Comparison of ENCODE assay signal across 23 mouse cellular contexts in the genomic region with DNA sequence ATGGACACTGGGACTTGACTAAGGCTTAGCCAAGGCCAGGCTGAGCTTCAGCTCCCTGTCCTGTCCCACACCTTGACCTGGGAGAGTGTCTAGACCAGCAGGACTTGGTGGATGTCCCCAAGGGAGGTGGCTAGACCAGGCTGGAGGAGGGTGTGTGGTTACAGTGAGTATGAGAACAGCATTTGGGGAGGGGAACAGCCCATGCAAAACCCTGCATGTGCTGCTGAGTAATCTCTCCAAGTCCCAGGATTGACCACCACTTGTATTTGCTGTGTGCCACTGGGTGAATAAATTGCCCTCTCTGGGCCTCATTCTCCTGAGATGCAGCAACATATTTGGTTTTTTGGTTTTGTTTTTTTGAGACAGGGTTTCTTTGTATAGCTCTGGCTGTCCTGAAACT. TPM values are rescaled to one million over a fixed set of nuclear protein-coding genes. Genes with fewer than 3 reads are reported as not detected.
"Had no signal": no experiment of that assay in that cellular context is flagged by ENCODE, and none has a peak within 500 bp of the region (broad histone marks: within the 10 kb centered on the region; RNA-seq: fewer than 3 reads in every experiment).

No protein-coding gene starts in this region.

- ATAC-seq: lung, postnatal 0 days; midbrain, embryonic 13.5 days; midbrain, embryonic 15.5 days had no signal

- H3K4me3 ChIP-seq: lung, embryonic 15.5 days; megakaryocyte, embryonic 14.5 days; midbrain, embryonic 13.5 days; midbrain, embryonic 15.5 days; neural tube, embryonic 12.5 days; stomach, embryonic 15.5 days had no signal

- H3K27ac ChIP-seq: lung, embryonic 15.5 days; macrophage; midbrain, embryonic 13.5 days; midbrain, embryonic 15.5 days; neural tube, embryonic 12.5 days; stomach, embryonic 15.5 days; stomach, postnatal 0 days had no signal

- DNase-seq: lung, adult 2 months; lung, postnatal 14 days; lung, postnatal 36 days; right cerebral cortex, postnatal 14 days; spleen, adult 18-20 months; thymus, adult 2 months; thymus, postnatal 25 days; thymus, postnatal 4 days had no signal

- H3K9me3 ChIP-seq: lung, embryonic 15.5 days; megakaryocyte, embryonic 14.5 days; midbrain, embryonic 13.5 days; midbrain, embryonic 15.5 days; neural tube, embryonic 12.5 days; stomach, embryonic 15.5 days had no signal

- H3K36me3 ChIP-seq: lung, embryonic 15.5 days; midbrain, embryonic 15.5 days; stomach, embryonic 15.5 days had no signal

- H3K9ac ChIP-seq: lung, embryonic 15.5 days; midbrain, embryonic 13.5 days; midbrain, embryonic 15.5 days; neural tube, embryonic 12.5 days; stomach, embryonic 15.5 days had no signal

- H3K4me2 ChIP-seq: lung, embryonic 15.5 days; midbrain, embryonic 11.5 days; midbrain, embryonic 13.5 days; midbrain, embryonic 15.5 days; neural tube, embryonic 12.5 days; stomach, embryonic 15.5 days had no signal

RNA-seq across cellular contexts. Expression of gene Nxnl1, which starts 32.0 kb away (rescaled TPM):
- total RNA-seq: megakaryocyte progenitor cell, adult 5-6 weeks; monocyte, adult 5-6 weeks; neutrophil, adult 5-6 weeks had no signal
- polyA plus RNA-seq: liver, embryonic 16.5 days; lung, adult 2 months; lung, embryonic 15.5 days; macrophage; midbrain, embryonic 11.5 days; midbrain, embryonic 13.5 days; midbrain, embryonic 15.5 days; neural tube, embryonic 12.5 days; neural tube, embryonic 14.5 days had no signal
